Mouse (Mus musculus): ENCODE results near the gene Metap1d. TPM values are rescaled to one million over a fixed set of nuclear protein-coding genes. Genes with fewer than 3 reads are reported as not detected.

The Metap1d gene
- polyA plus RNA-seq, 1 experiment from 2014 or later = 38.1 TPM

DNA sequence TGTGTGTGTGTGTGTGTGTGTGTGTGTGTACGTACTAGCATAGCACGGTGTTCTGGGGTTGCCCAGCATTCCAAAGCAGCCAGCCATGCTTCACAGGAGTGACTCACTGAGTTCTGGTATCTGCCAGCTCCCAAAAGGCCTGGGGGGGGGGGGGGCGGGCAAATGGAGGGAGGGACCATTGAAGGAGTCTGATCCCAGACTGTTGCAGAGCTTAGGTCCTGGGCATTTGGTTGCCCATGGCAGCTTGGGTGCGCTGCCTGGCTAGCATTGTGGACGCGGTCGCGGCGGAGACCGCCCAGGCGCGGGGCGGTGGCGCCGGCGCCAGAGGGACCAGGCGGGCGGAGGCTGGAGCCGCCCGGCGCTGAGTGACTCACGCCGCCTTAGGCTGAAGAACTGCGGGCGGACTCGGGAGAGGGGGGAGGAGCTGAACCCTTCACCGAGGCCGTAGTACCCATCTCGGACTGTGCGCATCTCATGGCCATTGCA lies 89.8 kb downstream of the Metap1d start:
- Histone ChIP-seq H3K9ac (peak overlapping the region; percentile 90), H3K27ac (peak overlapping the region; percentile 97)

DNA sequence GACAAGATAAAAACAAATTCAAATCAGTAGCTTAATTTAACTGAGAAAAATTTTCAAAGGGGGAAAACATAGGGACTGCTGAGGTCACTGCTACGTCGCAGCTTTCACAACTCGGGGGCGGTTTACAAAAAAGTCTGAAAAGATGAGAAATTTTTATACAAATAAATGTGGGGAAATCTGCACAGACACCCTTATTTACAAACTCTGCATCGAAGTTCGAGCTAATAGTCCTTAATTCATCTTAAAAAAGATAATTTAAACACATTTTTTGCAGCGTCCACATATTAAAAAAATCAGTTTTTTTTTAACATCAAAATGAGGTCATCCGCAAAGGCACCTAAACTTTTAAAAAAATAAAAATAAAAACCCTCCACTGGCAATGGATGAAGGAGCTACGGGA lies 90.5 kb downstream of the Metap1d start:
- H3K36me3 ChIP-seq (ENCODE audit: poor library complexity, severe bottlenecking) = peaks cover 10% of the 10 kb centered on the region; the same call in 1 of the 2 replicates
- no peaks in the 10 kb centered on the region for H3K9me3 ChIP-seq (replicated peaks)
- H3K4me2 ChIP-seq = peak overlapping the region; percentile 92
- WGBS = 4% methylated on average over 9 of the region's 9 CpGs
- no peak for ATAC-seq
- peak overlapping the region; percentile 69 for H3K4me3 ChIP-seq
- peak overlapping the region; percentile 97 for H3K27ac ChIP-seq
- H3K9ac ChIP-seq = peak overlapping the region; percentile 90
- peaks cover 71% of the 10 kb centered on the region for H3K27me3 ChIP-seq
- peaks cover 80% of the 10 kb centered on the region for H3K4me1 ChIP-seq

More for the DNA sequence above, 89.8 kb downstream of the Metap1d start:
- Histone ChIP-seq H3K4me1 (peaks cover 77% of the 10 kb centered on the region), H3K4me2 (peak overlapping the region; percentile 92), H3K36me3 (ENCODE audit: poor library complexity, severe bottlenecking) (peaks cover 10% of the 10 kb centered on the region; the same call in 1 of the 2 replicates), H3K27me3 (peaks cover 77% of the 10 kb centered on the region), H3K4me3 (peak overlapping the region; percentile 69), H3K9me3 (replicated peaks) (no peaks in the 10 kb centered on the region)
- ATAC-seq = no peak
- 2% methylated on average over 27 of the region's 30 CpGs for WGBS

DNA sequence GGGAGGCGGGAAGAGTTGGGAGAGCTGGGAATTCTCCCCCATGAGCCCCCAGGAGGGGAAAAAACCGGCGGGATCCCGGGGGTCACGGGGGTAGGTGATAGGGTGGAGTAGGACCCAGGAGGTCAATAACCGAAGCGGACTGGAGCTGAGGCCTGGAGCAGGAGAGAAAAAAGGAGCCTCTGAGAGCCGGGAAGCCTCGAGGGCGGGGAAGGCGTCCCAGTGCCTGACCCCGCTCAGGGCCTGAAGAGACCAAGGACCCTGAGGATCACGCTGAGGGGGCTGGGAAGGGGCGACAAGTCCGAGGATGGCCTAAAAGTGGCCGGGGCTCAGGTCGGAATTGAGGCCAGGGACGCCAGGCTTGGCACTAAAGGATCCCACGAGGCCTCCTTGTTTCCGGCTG lies 90.9 kb downstream of the Metap1d start:
- H3K27me3 ChIP-seq = peaks cover 71% of the 10 kb centered on the region
- H3K27ac ChIP-seq = peak overlapping the region; percentile 97
- whole genome bisulfite sequencing = 4% methylated on average over 20 of the region's 20 CpGs
- H3K4me3 ChIP-seq = peak overlapping the region; percentile 69
- H3K9me3 ChIP-seq (replicated peaks) = no peaks in the 10 kb centered on the region
- H3K4me1 ChIP-seq = peaks cover 78% of the 10 kb centered on the region
- peak overlapping the region; percentile 92 for H3K4me2 ChIP-seq
- H3K36me3 ChIP-seq (ENCODE audit: poor library complexity, severe bottlenecking) = peaks cover 10% of the 10 kb centered on the region; the same call in 1 of the 2 replicates
- H3K9ac ChIP-seq = peak overlapping the region; percentile 90
- no peak for ATAC-seq

DNA sequence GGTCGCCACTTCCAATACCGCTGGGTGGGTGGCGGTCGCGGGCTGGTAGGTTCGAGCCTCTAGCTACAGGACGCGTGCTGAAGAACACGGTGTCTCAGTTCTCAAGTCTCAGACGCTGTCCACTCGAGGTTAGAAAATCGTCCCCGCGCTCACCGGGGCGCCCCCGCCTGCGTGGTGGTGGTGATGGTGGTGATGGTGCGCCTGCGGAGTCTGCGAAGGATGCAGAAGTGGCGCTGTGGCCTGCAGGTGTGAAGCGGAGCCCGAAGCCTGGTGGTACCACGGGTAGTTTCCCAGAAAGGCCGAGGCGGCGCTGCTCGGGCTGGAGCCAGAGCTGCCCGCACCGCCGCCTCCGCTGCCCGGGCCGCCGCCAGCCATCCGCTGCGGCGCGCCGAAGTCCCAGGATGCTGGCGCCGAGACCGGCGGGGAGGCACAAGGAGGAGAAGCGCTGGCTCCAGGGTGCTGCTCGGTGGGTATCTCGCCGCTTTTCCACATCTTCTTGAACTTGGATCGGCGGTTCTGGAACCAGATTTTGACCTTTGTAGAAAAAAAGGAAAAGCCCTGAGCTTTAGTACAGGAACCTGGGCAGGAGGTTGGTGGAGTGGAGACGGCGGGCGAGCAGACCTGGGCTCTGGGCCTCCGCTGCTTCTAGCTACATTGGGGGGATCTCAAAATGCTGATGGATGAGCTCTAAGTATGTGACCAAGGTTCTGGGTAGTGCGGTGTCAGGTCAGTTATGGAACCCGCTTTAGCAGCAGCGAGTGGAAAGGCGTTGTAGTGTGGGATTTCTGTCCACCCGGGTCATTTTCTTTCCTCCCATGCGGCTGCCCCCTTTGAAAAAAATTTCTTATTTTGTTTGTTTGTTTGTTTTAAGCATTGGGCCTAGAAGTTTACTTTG lies 91.6 kb downstream of the Metap1d start:
- peak overlapping the region; percentile 97 for H3K27ac ChIP-seq
- H3K4me3 ChIP-seq = peak overlapping the region; percentile 69
- no peaks in the 10 kb centered on the region for H3K9me3 ChIP-seq (replicated peaks)
- H3K9ac ChIP-seq = peak overlapping the region; percentile 90
- ATAC-seq = no peak
- peaks cover 71% of the 10 kb centered on the region for H3K27me3 ChIP-seq
- peaks cover 10% of the 10 kb centered on the region; the same call in 1 of the 2 replicates for H3K36me3 ChIP-seq (ENCODE audit: poor library complexity, severe bottlenecking)
- WGBS = 1% methylated on average over 61 of the region's 61 CpGs
- H3K4me1 ChIP-seq = peaks cover 71% of the 10 kb centered on the region
- peak overlapping the region; percentile 92 for H3K4me2 ChIP-seq

DNA sequence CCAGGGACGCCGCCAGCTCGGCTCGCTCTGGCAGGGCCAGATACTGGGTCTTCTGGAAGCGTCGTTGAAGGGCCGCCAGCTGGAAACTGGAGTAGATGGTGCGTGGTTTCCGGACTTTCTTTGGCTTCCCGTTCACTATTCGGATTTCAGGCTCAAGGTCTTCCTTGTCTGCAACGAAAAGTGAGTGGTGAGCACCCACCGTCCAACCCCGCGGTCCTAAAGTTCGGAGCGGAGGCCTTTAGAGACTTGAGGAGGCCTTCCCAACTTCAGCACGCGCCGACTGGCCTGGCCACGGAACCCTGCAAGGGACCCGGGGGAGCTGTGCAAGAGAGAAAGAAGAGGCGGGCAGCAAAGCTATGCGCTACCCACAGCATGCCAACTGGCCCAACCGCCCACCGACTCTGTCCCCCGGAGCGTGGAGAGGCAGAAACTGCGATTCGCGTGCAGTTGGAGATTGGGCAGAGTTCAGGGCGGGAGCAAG lies 92.4 kb downstream of the Metap1d start:
- peak overlapping the region; percentile 90 for H3K9ac ChIP-seq
- H3K36me3 ChIP-seq (ENCODE audit: poor library complexity, severe bottlenecking) = peaks cover 10% of the 10 kb centered on the region; the same call in 1 of the 2 replicates
- H3K27ac ChIP-seq = peak overlapping the region; percentile 97
- H3K27me3 ChIP-seq = peaks cover 71% of the 10 kb centered on the region
- peak overlapping the region; percentile 69 for H3K4me3 ChIP-seq
- H3K4me2 ChIP-seq = peak overlapping the region; percentile 92
- peaks cover 64% of the 10 kb centered on the region for H3K4me1 ChIP-seq
- under 1% methylated on average over 32 of the region's 32 CpGs for WGBS
- no peak for ATAC-seq
- no peaks in the 10 kb centered on the region for H3K9me3 ChIP-seq (replicated peaks)

DNA sequence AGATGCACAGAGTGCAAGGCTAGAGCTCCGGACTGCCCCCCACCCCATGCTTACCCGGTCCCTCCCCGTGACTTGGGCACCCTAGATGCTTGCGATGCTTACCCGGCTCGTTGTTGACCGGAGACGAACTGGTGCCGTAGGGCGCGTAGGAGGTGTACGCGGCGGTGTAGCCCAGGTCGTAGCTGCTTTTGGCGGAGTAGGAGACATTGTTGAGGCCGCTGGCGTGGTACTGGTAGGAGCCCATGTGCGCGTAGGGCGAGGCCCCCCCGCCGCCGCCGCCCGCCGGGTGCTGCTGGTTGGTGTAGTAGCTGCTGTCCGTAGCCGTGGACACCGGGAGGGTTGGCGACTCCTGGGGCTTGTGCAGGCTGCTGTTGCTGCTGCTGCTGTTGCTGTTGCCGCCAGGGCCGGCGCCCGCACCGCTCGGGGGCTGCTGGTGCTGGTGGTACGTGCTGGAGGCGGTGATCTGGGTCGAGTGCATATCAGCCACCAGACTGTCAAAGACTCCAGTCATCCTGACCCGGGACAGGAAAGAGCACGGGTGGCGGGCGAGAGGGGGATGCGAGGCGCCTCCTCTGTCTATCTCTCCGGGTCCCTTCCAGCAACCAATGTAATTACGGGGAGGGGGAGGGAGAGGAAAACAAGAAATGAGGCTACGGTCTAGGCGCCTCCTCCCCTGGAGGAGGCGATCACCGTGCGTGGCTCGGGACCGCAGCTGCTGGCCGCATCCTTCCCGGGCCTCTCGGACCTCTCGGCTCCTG lies 93.0 kb downstream of the Metap1d start:
- peak overlapping the region; percentile 90 for H3K9ac ChIP-seq
- ATAC-seq = peak; percentile 75
- peaks cover 57% of the 10 kb centered on the region for H3K4me1 ChIP-seq
- H3K9me3 ChIP-seq (replicated peaks) = no peaks in the 10 kb centered on the region
- peak overlapping the region; percentile 97 for H3K27ac ChIP-seq
- H3K4me2 ChIP-seq = peak overlapping the region; percentile 92
- H3K36me3 ChIP-seq (ENCODE audit: poor library complexity, severe bottlenecking) = peaks cover 10% of the 10 kb centered on the region; the same call in 1 of the 2 replicates
- under 1% methylated on average over 56 of the region's 59 CpGs for WGBS
- peaks cover 70% of the 10 kb centered on the region for H3K27me3 ChIP-seq
- H3K4me3 ChIP-seq = peak overlapping the region; percentile 69

DNA sequence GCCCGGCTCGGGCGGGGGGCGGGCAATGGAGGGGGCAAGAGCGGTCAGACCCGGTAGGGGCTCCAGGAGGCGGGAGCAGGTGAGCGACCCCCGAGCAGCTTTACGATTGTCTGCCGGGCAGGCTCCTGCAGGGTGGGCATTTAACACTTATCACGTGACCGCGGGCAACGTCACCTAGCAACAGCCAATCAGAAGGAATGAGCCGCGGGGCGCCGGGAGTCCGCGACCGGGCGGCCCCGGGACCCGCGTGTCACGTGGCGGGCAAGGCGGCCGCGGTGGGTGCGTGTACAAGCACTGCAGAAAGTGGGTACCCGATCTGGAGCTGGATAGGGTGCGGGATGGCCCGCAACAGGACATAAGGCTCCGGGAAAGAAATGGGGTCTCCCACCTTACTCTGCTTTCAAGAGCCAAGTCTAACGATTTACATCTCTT lies 93.6 kb downstream of the Metap1d start, which contains the start of gene Dlx2:
Gene Dlx2, minus strand, starts transcription at position 115 of the 432 bp plus-strand sequence.
- Histone ChIP-seq H3K4me2 (peak within 1 kb of the TSS; percentile 92), H3K27me3 (peaks cover 70% of the 10 kb centered on the region), H3K9me3 (replicated peaks) (no peaks in the 10 kb centered on the region), H3K36me3 (ENCODE audit: poor library complexity, severe bottlenecking) (peaks cover 10% of the 10 kb centered on the region; the same call in 1 of the 2 replicates), H3K27ac (peak within 1 kb of the TSS; percentile 97), H3K9ac (peak within 1 kb of the TSS; percentile 90), H3K4me3 (peak within 1 kb of the TSS; percentile 69), H3K4me1 (peaks cover 57% of the 10 kb centered on the region)
- 0% methylated on average over 37 of the region's 37 CpGs for WGBS
- ATAC-seq = peak; percentile 82

DNA sequence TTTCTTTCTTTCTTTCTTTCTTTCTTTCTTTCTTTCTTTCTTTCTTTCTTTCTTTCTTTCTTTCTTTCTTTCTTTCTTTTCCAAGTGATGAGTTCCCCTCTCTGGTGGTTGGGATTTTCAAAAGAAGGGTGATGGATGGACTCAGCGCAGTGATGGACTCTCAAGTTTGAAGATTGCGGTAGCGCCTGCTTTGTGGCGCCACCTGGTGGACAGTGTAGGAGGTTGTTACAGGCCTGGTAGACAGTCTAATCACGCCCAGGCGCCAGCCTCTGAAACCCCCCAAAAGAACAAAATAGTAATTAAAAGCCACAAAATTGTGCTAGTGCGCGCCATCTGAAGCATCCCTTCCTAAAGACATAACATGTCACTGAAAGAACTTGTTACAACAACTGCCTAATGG lies 94.8 kb downstream of the Metap1d start:
- H3K4me2 ChIP-seq = 0 out of 2 replicates have a peak overlapping the region, but pooled peaks have one; percentile 22
- H3K4me3 ChIP-seq = no peak overlapping the region
- peaks cover 10% of the 10 kb centered on the region; the same call in 1 of the 2 replicates for H3K36me3 ChIP-seq (ENCODE audit: poor library complexity, severe bottlenecking)
- peaks cover 70% of the 10 kb centered on the region for H3K27me3 ChIP-seq
- peak; percentile 16; the same call in 1 of the 2 replicates for ATAC-seq
- peaks cover 50% of the 10 kb centered on the region for H3K4me1 ChIP-seq
- WGBS = under 1% methylated on average over 8 of the region's 8 CpGs
- H3K9ac ChIP-seq = no peak overlapping the region
- no peaks in the 10 kb centered on the region for H3K9me3 ChIP-seq (replicated peaks)
- H3K27ac ChIP-seq = no peak overlapping the region

DNA sequence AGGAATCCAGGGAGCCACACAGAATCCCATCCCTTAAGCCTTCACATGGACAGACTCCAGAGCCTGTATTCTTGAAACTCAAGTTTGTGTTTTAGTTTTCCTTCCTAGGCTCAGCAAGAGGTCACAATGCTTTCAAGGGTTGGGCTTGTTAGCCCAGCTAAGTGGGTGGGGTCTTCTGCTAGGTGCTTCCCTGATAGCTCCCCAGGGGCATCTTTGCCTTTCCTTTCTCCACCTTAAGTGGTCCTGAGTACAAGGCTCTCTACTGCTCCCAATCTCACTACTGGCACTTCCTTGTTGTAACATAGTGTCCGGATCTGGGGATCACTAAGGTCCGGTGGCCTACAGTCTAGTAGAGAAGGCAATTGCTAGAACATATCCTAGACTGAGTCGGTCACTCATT lies 97.3 kb downstream of the Metap1d start:
- Histone ChIP-seq H3K36me3 (ENCODE audit: poor library complexity, severe bottlenecking) (no peaks in the 10 kb centered on the region), H3K27ac (no peak overlapping the region), H3K4me1 (peaks cover 34% of the 10 kb centered on the region), H3K9ac (no peak overlapping the region), H3K27me3 (peaks cover 66% of the 10 kb centered on the region), H3K9me3 (replicated peaks) (no peaks in the 10 kb centered on the region), H3K4me2 (no peak overlapping the region), H3K4me3 (no peak overlapping the region)
- WGBS = 33% methylated on average over 3 of the region's 3 CpGs
- no peak for ATAC-seq

DNA sequence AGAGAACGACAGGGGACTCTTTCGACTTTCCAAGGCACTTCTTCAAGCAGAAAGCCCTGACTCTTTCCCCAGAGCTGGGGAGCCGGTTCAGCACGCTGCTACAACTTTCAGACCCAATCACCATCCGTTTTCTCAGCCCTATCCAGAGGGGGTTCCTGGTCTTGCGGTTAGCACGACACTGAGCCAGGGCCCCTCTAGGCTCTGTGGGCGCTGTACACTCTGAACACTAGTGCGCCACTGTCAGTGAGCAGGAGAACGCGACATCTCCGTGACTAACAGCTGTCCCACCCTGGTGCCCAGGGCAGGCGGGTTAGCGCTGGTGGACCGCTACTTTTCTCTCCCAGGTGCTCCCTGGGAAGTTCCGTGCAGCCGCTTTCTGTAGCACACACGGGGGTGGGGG lies 98.6 kb downstream of the Metap1d start:
- ATAC-seq = no peak
- Histone ChIP-seq H3K9me3 (replicated peaks) (no peaks in the 10 kb centered on the region; the same call in 1 of the 2 replicates), H3K4me2 (peak overlapping the region; percentile 35), H3K9ac (0 out of 2 replicates have a peak overlapping the region, but pooled peaks have one; percentile 9), H3K36me3 (ENCODE audit: poor library complexity, severe bottlenecking) (no peaks in the 10 kb centered on the region), H3K27ac (no peak overlapping the region), H3K4me3 (no peak overlapping the region), H3K4me1 (peaks cover 21% of the 10 kb centered on the region), H3K27me3 (peaks cover 57% of the 10 kb centered on the region)
- 2% methylated on average over 17 of the region's 18 CpGs for WGBS

DNA sequence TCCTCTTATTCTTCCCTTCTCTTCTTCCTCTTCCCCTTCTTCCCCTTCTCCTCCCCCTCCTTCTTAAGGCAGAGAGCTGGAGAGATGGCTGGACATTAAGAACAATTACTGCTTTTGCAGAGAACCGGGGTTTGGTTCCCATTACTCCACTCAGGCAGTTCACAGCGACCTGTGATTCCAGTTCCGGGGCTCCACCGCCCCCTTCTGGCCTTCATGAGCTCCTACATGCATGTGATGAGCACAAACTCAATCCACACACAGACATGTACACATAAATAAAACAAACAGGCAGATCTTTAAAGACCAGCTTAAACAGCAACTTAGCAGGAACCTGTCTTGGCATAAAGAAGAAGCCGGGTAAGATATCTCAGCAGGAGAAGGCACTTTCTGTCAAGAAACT lies 103.0 kb downstream of the Metap1d start:
- no peak overlapping the region for H3K9ac ChIP-seq
- no peak overlapping the region for H3K27ac ChIP-seq
- no peak overlapping the region for H3K4me2 ChIP-seq
- H3K36me3 ChIP-seq (ENCODE audit: poor library complexity, severe bottlenecking) = no peaks in the 10 kb centered on the region
- no peak for ATAC-seq
- 69% methylated on average over 5 of the region's 5 CpGs for WGBS
- H3K9me3 ChIP-seq (replicated peaks) = peaks cover 5% of the 10 kb centered on the region; the same call in 1 of the 2 replicates
- H3K4me3 ChIP-seq = no peak overlapping the region
- H3K4me1 ChIP-seq = peaks cover 8% of the 10 kb centered on the region
- H3K27me3 ChIP-seq = peaks cover 32% of the 10 kb centered on the region
